Mouse (Mus musculus) frontal cortex, postnatal 14 days (tissue): ENCODE data around the gene Rab6b.
A peak's percentile ranks its signal among the peaks of the same experiment; 100 is the strongest.
"Not testable (repeated sequence)": the region's sequence is repeated elsewhere in the genome, so short reads cannot be mapped to it uniquely, and the experiment has no call there.

Experiments used
- DNase-seq, 2 experiments: peaks; one replicate each; pipeline ENCODE4 v3.0.0; 2022; ENCODE audit warnings: low spot score in 2 of 2

Gene Rab6b

DNA sequence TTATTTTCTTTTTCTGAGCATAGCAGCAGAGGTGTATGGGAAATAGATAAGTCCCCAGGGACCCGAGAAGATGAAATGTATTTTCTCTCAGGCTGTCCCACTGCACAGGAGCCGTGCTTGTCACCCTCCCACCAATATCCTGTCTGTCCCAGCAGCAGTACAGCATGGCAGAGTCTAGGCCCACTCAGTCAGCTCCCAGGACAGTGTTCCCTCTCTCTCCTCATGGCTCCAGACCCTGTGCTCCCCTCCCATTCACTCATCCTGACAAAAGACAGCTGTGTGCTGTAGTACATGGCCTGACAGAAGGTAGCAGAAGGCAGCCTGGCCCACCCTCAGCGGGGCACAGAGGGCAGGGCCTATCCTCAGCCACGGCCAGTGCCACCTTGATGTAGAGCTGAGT is 32.3 kb downstream of the Rab6b start:
- no peak for DNase-seq

GRCm38 (mm10) chr9:103145351-103145750 is 33.8 kb downstream of the Rab6b start:
- DNase-seq: no peak

DNA sequence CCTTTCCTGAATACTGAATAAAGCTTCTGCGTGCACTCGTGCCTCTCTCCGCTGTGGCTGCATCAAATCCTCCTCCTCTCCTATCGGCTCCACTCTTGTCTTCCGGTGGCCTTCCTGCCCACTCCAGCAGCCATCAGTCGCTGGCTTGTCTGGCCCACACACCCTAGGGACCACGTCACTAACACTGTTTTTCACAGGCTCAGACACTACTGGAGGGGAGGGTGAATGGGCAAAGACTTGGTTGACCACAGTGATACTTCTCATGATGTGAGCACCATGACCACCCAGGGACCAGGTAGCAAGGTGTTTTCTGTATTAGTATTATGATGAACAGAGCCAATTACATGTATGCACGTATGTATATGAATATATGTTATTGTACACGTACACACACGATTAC is 34.7 kb downstream of the Rab6b start:
- DNase-seq: no peak

GRCm38 (mm10) chr9:103146703-103147102 is 35.1 kb downstream of the Rab6b start:
- DNase-seq: peak in 1 of 2 experiments; percentile 41

DNA sequence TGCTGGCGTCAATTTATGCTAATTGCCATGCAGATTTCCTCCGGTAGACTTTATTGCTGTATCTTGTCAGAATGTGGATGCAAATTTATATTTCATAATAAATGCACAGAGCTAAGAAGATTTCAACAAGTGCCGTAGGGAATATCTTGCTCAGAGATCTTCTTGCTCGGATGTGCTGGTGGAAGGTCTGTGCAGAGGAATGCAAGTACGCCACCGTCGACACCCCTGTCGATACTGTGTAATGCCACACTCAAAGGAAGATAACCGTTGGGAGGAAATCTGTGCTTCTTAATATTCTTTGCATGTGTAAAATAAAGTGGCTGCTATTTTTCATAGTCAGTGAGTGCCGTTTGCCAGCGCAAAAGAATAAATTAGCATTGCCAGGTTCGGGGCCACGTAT is 35.5 kb downstream of the Rab6b start:
- no peak for DNase-seq

DNA sequence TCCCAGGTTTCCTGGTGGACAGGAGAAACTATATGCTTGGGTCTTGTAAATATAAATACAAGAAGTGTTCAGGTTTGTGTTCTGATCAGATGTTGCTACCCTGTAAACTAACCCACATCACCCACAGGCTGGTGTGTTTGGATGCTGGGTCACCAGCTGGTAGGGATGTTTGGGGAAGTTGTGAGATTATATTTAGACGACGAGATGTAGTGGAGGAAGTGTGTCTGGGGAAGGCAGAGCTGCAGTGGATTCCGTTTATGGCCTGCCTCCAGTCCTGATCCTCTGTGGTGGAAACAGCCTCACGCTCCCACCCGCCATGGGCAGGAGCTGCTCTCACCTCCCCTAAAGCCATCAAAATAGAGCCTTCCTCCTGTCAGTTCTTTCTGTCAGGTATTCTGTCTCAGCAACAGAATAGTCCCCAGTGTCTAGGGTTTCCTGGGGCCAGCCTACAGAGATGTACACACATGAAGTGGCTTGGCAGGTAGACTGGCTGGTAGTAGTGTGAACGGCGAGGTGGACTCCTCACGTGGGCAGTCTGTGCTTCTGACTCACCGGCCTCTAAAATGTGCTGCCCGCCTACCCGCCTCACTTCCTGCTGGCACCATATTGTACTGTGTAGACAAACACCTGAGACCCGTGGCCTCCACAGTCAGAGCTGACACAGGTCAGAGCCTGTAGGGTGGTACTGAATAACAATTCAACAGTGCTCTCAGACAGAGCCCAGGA is 37.6 kb downstream of the Rab6b start:
- no peak for DNase-seq

GRCm38 (mm10) chr9:103153286-103153685 is 41.7 kb downstream of the Rab6b start:
- DNase-seq: no peak

DNA sequence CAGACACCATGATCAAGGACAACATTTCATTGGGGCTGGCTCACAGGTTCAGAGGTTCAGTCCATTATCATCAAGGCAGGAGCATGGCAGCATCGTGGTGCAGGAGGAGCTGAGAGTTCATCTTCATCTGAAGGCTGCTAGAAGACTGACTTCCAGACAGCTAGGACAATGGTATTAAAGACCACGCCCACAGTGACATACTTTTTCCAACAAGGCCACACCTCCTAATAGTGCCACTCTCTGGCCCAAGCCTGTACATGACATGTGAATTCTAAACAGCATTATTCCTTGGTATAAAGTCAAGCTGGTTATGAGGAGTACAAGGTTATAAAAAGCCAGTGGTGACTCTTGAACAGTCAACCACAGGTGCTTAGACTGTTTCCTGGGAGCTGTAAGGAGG is 43.0 kb downstream of the Rab6b start:
- no peak for DNase-seq

- DNase-seq: not testable (repeated sequence)
These were observed 43.6 kb downstream of the Rab6b start for GRCm38 (mm10) chr9:103155158-103155557.

DNA sequence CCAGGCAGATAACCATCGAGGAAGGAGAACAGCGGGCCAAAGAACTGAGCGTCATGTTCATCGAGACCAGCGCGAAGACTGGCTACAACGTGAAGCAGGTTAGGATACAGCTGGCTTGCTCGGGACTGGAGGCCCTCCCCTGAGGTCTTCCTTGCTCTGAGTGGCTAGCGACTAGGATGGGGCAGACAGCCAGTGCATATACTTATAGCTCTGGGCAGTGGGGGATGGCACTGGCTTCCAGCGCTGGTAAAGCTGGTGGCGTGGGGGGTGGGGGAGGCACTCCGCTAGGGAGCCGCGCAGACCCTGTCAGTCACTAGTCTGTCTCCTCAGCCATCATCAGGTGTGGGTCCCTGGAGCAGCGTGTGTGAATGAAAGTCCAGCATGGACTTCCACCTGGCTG is 52.2 kb downstream of the Rab6b start:
- DNase-seq: no peak

- no peak for DNase-seq
These were observed 56.5 kb downstream of the Rab6b start for GRCm38 (mm10) chr9:103168046-103168445.

DNA sequence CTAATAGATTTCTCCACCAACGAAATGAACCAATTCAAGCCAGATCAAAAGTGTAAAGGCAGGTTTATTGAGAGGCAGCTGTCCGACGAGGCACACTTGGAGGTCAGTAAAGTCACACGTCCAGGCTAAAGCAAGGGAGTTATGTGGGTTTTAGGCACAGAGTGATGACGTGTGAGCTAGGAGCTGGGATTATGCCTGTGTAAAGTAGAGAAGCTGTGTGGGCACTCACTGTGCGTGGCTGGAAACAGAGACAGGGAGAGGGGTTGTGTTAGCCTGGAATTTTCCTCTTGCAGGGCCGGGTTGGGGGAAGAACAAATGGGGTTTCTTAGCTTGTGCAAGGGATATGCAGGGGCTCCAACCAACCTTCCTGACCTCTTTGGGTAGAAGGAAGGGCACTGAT is 57.2 kb downstream of the Rab6b start:
- no peak for DNase-seq

- no peak for DNase-seq
These were observed 63.4 kb downstream of the Rab6b start for GRCm38 (mm10) chr9:103174771-103175519.

DNA sequence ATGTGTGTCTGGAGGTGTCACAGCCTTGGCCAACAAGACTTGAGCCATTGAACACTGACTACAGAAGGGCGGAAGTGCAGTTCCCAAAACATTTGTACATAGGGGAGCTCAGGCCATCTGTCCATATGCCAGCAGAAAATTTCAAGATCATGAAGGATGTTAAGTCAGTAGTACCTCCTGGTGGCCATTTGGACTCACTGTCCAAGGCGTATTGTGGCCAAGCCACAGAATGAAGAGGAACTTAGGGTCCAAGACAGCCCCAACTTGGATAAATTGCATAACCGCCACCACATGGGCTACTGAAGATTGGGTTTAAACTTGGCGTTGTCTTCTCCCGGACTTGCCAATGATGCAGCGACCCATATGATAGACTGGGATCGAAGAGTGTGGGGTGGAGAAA is 64.1 kb downstream of the Rab6b start:
- DNase-seq: no peak

DNA sequence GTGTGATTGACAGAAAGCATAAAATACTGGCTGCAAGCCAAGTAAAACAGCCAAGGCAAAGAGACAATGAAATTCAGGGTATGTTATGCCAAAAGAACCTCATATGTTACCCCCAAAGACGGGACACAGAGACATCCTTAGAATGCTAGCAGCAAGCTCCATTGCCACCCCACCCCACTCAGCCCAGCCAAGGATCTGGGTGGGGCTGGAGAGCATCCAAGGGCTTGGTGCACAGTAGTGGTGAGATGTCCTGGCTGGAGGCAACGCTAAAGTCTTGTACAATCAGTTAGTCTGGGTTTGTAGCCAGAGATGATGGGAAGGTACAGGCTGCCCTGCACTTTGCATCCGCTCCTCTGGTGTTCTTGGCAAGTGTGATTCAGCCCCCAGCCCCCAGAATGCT is 68.7 kb downstream of the Rab6b start:
- DNase-seq: no peak

- DNase-seq: peak; percentile 38 to 47
These were observed 69.4 kb downstream of the Rab6b start for GRCm38 (mm10) chr9:103180807-103181565.

- DNase-seq: no peak
These were observed 70.3 kb downstream of the Rab6b start for GRCm38 (mm10) chr9:103181886-103182285.

DNA sequence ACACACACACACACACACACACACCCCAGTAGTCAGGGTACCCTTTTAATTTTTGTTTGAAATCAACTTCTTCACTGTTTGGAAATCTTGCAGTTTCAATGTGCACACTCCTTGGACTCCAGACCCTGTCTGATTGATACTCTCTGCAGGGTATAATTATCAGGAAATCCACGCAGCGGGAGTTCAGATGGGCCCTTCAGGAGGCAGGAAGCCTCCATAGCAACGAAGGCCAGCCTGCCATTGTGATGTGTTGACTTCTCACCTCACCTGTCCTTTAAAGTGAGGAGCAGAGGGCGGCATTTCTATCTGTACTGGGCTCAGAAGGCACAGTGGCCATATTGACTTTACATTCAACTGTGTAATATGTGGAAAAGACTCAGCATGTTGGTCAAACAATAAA is 73.3 kb downstream of the Rab6b start:
- no peak for DNase-seq

- no peak for DNase-seq
These were observed 74.4 kb downstream of the Rab6b start for GRCm38 (mm10) chr9:103185946-103186345.

- no peak for DNase-seq
These were observed 75.2 kb downstream of the Rab6b start for GRCm38 (mm10) chr9:103186747-103187146.

- DNase-seq: no peak
These were observed 76.8 kb downstream of the Rab6b start for GRCm38 (mm10) chr9:103188416-103188815.

- peak; percentile 83 to 89 for DNase-seq
These were observed 90.1 kb downstream of the Rab6b start, which contains the start of gene Srprb for GRCm38 (mm10) chr9:103201561-103202260. Gene Srprb, minus strand, starts transcription at chr9:103202137.
